Mouse (Mus musculus) G1E (cell line): Measurements from ENCODE around the gene Chn2. TPM values are rescaled to one million over a fixed set of nuclear protein-coding genes. Genes with fewer than 3 reads are reported as not detected.

Experiments used
- ATAC-seq: 2 replicates; pipeline ENCODE4 v1.8.0; 2016; ENCODE audit warnings: mild to moderate bottlenecking; ENCODE audit not compliant: insufficient number of reproducible peaks, poor library complexity, low FRiP score, severe bottlenecking; ENCODE audit errors: extremely low read depth
- DNase-seq: peaks from one replicate; pipeline ENCODE4 v3.0.0; 2012; ENCODE audit warnings: low spot score
- H3K27me3 ChIP-seq: 2 replicates; pipeline ENCODE4 v1.6.1; 2012; ENCODE audit warnings: mild to moderate bottlenecking, low read length, inconsistent platforms; ENCODE audit not compliant: insufficient read depth
- H3K36me3 ChIP-seq: replicated peaks from 2 replicates; pipeline ENCODE3; 2012; ENCODE audit warnings: mild to moderate bottlenecking, inconsistent platforms
- H3K4me1 ChIP-seq: 2 replicates; pipeline ENCODE4 v1.6.1; 2012; ENCODE audit warnings: low read depth, low read length, inconsistent platforms, mixed read lengths; ENCODE audit not compliant: insufficient read depth
- H3K4me3 ChIP-seq: 2 replicates; pipeline ENCODE4 v1.5.1; 2012; ENCODE audit warnings: low read depth, mild to moderate bottlenecking, inconsistent platforms, low read length, moderate library complexity, mixed read lengths
- H3K9me3 ChIP-seq: replicated peaks from 2 replicates; pipeline ENCODE4 v1.6.1; 2012; ENCODE audit warnings: inconsistent platforms
- CTCF ChIP-seq: IDR thresholded peaks from 2 replicates; pipeline ENCODE4 v1.5.1; 2012; ENCODE audit warnings: low read depth, low read length, inconsistent platforms, mixed read lengths
- GATA1 ChIP-seq: IDR thresholded peaks from 2 replicates; pipeline ENCODE4 v1.6.1; 2012; ENCODE audit warnings: borderline replicate concordance, low read length, inconsistent platforms, mixed read lengths
- GATA2 ChIP-seq: IDR thresholded peaks from 2 replicates; pipeline ENCODE4 v1.6.1; 2012; ENCODE audit warnings: low read depth, low read length, inconsistent platforms, borderline replicate concordance
- POLR2AphosphoS5 ChIP-seq: IDR thresholded peaks from 2 replicates; pipeline ENCODE4 v1.6.1; 2012; ENCODE audit warnings: low read depth, low read length, inconsistent platforms; ENCODE audit not compliant: insufficient replicate concordance
- TAL1 ChIP-seq: conservative IDR thresholded peaks from 2 replicates; pipeline ENCODE4 v1.6.1; 2012; ENCODE audit warnings: low read depth, low read length, inconsistent platforms, mixed read lengths
- polyA plus RNA-seq: library from polyadenylated mRNA; stranded (reverse); fragments of >175 nt; gene quantifications from 2 replicates; pipeline ENCODE4 v1.2.3, GENCODE M21; 2012
- total RNA-seq, 2 experiments: library from RNA; stranded (forward) in 1 of 2; stranded (reverse) in 1 of 2; fragments of 200-1000 nt in 1 of 2; fragments of >200 nt in 1 of 2; fragmentation: Nextera tagmentation in 1 of 2; gene quantifications; 2 replicates each; pipeline ENCODE4 v1.2.3; 2014 to 2017

Gene Chn2
- total and polyA plus RNA-seq, 3 experiments, result 0.22 TPM; not detected in 2

- Histone ChIP-seq H3K27me3 (no peaks in the 10 kb centered on the region), H3K36me3 (no peaks in the 10 kb centered on the region), H3K4me1 (no peaks in the 10 kb centered on the region), H3K9me3 (peaks cover 53% of the 10 kb centered on the region), H3K4me3 (no peak overlapping the region)
- TF ChIP-seq TAL1, result no peak
- TF ChIP-seq POLR2AphosphoS5, result no peak
- no peak for TF ChIP-seq GATA2
- no peak for TF ChIP-seq CTCF
- TF ChIP-seq GATA1, result no peak
- DNase-seq (no peak), ATAC-seq (no peak)
Measured at GRCm38 (mm10) chr6:54330166-54330565, 290.8 kb downstream of the Chn2 start.

- DNase-seq (no peak), ATAC-seq (no peak)
- H3K9me3 ChIP-seq, result peaks cover 50% of the 10 kb centered on the region
- H3K27me3 ChIP-seq, result no peaks in the 10 kb centered on the region
- TF ChIP-seq GATA2, result no peak
- no peak for TF ChIP-seq TAL1
- TF ChIP-seq POLR2AphosphoS5, result no peak
- TF ChIP-seq CTCF, result no peak
- TF ChIP-seq GATA1, result no peak
- H3K4me1 ChIP-seq, result no peaks in the 10 kb centered on the region
- H3K4me3 ChIP-seq, result no peak overlapping the region
- H3K36me3 ChIP-seq, result no peaks in the 10 kb centered on the region
Measured at GRCm38 (mm10) chr6:54331765-54332164, 292.4 kb downstream of the Chn2 start.

DNA sequence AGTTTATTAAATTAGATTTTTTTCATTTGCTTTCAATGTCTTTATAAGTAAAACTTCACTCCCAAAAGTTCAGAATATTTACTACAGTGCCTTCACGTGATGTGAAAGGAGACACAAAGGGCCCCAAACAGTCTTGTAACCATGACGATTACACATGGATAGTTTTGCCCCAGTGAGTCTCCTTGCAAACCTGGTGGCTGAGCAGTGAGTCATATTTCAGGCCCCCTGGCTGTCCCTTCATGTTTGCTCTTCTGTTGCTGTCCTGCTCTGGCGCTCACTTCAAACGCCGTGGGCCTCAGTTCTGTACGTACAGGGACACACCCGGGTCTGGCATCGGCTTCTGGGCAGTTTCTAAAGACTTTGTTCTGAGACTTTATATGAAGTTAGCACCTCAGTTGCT is 292.8 kb downstream of the Chn2 start:
- no peak for ATAC-seq
- TF ChIP-seq CTCF (no peak), GATA2 (no peak), TAL1 (no peak), GATA1 (no peak), POLR2AphosphoS5 (no peak)
- Histone ChIP-seq H3K4me3 (no peak overlapping the region), H3K9me3 (peaks cover 46% of the 10 kb centered on the region), H3K36me3 (no peaks in the 10 kb centered on the region), H3K4me1 (no peaks in the 10 kb centered on the region), H3K27me3 (no peaks in the 10 kb centered on the region)
- no peak for DNase-seq

DNA sequence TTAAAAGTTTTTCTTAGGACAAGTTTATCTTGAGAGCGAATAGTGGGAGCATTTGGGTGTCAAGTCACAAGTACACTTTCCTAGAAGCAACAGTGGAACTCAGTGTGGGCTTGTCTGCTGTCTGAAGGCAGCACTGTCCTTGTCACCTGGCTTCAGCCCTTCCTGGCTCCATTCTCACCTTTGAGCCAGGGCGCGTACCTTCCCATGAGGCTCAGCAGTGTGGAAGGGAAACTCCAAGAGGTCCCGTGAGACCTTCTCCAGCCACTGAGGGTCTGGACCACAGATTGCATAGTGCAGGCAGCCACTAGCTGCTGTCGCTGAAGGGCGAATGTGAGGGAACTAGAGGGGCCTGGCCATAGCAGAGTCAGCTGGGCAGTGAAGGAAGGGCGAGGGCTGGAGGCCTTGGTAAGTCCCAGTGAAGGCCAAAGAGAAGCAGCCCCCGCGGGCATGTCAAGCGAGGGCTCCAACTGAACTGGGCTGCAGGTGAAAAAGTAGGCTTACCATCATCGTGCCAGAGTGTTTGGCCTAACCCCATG is 293.8 kb downstream of the Chn2 start:
- ATAC-seq, result no peak
- no peaks in the 10 kb centered on the region for H3K4me1 ChIP-seq

GRCm38 (mm10) chr6:54333652-54334396 is 294.5 kb downstream of the Chn2 start:
- H3K4me1 ChIP-seq, result no peaks in the 10 kb centered on the region
- DNase-seq (no peak), ATAC-seq (no peak)
- TF ChIP-seq GATA1 (no peak), CTCF (no peak), POLR2AphosphoS5 (no peak), GATA2 (no peak), TAL1 (no peak)
- H3K27me3 ChIP-seq, result no peaks in the 10 kb centered on the region
- no peak overlapping the region for H3K4me3 ChIP-seq
- peaks cover 36% of the 10 kb centered on the region for H3K9me3 ChIP-seq
- H3K36me3 ChIP-seq, result no peaks in the 10 kb centered on the region

More for the DNA sequence above, 293.8 kb downstream of the Chn2 start:
- no peak for DNase-seq
- H3K4me3 ChIP-seq, result no peak overlapping the region
- H3K27me3 ChIP-seq, result no peaks in the 10 kb centered on the region
- H3K36me3 ChIP-seq, result no peaks in the 10 kb centered on the region
- TF ChIP-seq GATA1, result no peak
- TF ChIP-seq CTCF, result no peak
- peaks cover 39% of the 10 kb centered on the region for H3K9me3 ChIP-seq

GRCm38 (mm10) chr6:54337321-54337720 is 298.0 kb downstream of the Chn2 start:
- no peak for ATAC-seq
- H3K27me3 ChIP-seq, result no peaks in the 10 kb centered on the region
- no peak for DNase-seq
- no peak overlapping the region for H3K4me3 ChIP-seq
- no peaks in the 10 kb centered on the region for H3K4me1 ChIP-seq
- no peaks in the 10 kb centered on the region for H3K36me3 ChIP-seq
- peaks cover 27% of the 10 kb centered on the region for H3K9me3 ChIP-seq
- TF ChIP-seq CTCF, result no peak
- TF ChIP-seq POLR2AphosphoS5, result no peak
- TF ChIP-seq TAL1, result no peak

DNA sequence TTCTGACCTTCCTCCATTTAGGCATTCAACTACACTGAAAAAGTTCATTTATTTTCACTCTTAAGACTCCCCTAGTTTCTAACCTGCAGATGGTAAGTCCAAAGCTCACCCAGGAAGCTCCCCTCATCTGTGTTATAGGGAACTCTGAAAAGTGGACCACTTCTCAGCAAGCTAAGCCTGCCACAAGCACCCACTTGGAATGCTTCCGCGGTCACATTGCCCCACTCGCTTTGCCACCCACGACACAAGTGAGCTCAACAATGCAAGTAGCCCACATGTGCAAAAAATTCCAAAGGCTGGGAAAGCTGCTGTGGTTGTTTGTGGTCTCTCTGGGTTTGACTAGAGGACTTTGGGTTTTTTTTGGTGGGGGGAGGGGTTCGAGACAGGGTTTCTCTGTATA is 301.8 kb downstream of the Chn2 start:
- TF ChIP-seq POLR2AphosphoS5, result no peak
- no peak for TF ChIP-seq CTCF
- no peak for TF ChIP-seq GATA2
- TF ChIP-seq GATA1, result no peak
- TF ChIP-seq TAL1, result no peak
- H3K27me3 ChIP-seq, result no peaks in the 10 kb centered on the region
- no peak for ATAC-seq

More for the DNA sequence above, 301.8 kb downstream of the Chn2 start:
- H3K4me3 ChIP-seq, result no peak overlapping the region
- no peaks in the 10 kb centered on the region for H3K36me3 ChIP-seq
- no peaks in the 10 kb centered on the region for H3K4me1 ChIP-seq
- peaks cover 13% of the 10 kb centered on the region for H3K9me3 ChIP-seq
- DNase-seq, result no peak
